Mouse (Mus musculus) liver, postnatal 0 days (tissue): ENCODE measurements around the gene Rab31. TPM values are rescaled to one million over a fixed set of nuclear protein-coding genes. Genes with fewer than 3 reads are reported as not detected.

Experiments used
- ATAC-seq: fragments of 200-750 bp; cut with Nextera tagmentation; 2 replicates; pipeline ENCODE4 v1.8.0; 2017; ENCODE audit warnings: mild to moderate bottlenecking, moderate library complexity
- DNase-seq: peaks from one replicate; pipeline ENCODE4 v3.0.0-alpha.2; 2016
- H3K27ac ChIP-seq: fragments of 300-500 bp; sonication (generic); 2 replicates; pipeline ENCODE4 v1.5.1; 2014; ENCODE audit warnings: antibody characterized with exemption, moderate library complexity, mild to moderate bottlenecking, low read depth
- H3K27me3 ChIP-seq: fragments of 300-500 bp; sonication (generic); 2 replicates; pipeline ENCODE4 v1.6.1; 2014; ENCODE audit warnings: low read length, control low read depth, mixed read lengths; ENCODE audit not compliant: insufficient read depth
- H3K36me3 ChIP-seq: fragments of 300-500 bp; sonication (generic); replicated peaks from 2 replicates; pipeline ENCODE4 v1.6.1; 2014; ENCODE audit warnings: mild to moderate bottlenecking, control low read depth, low read length, moderate library complexity, mixed read lengths; ENCODE audit not compliant: insufficient read depth
- H3K4me1 ChIP-seq: fragments of 300-500 bp; sonication (generic); 2 replicates; pipeline ENCODE4 v1.6.1; 2014; ENCODE audit warnings: antibody characterized with exemption, mild to moderate bottlenecking, control low read depth; ENCODE audit not compliant: insufficient read depth
- H3K4me2 ChIP-seq: fragments of 300-500 bp; sonication (generic); 2 replicates; pipeline ENCODE4 v1.6.1; 2014; ENCODE audit warnings: low read depth, mild to moderate bottlenecking, low read length, moderate library complexity, mixed read lengths
- H3K4me3 ChIP-seq: fragments of 300-500 bp; sonication (generic); 2 replicates; pipeline ENCODE4 v1.5.1; 2014; ENCODE audit warnings: low read depth, low read length
- H3K9ac ChIP-seq: fragments of 300-500 bp; sonication (generic); replicated peaks from 2 replicates; pipeline ENCODE4 v1.6.1; 2014; ENCODE audit warnings: mild to moderate bottlenecking, moderate library complexity
- H3K9me3 ChIP-seq: fragments of 300-500 bp; sonication (generic); 2 replicates; pipeline ENCODE4 v1.6.1; 2016; ENCODE audit warnings: mild to moderate bottlenecking, control low read depth, low read length, mixed read lengths
- CTCF ChIP-seq: sonication (generic); IDR thresholded peaks from 2 replicates; pipeline ENCODE4 v1.5.1; 2016; ENCODE audit warnings: antibody characterized with exemption, low read depth
- EP300 ChIP-seq: IDR thresholded peaks from 2 replicates; pipeline ENCODE4 v1.6.1; 2016; ENCODE audit warnings: antibody characterized with exemption, low read depth, mild to moderate bottlenecking
- WGBS: fragments of 180-500 bp; shearing (Covaris S2); extraction: QIAGEN DNeasy Blood & Tissue Kit; methylation state at CpG from one replicate; pipeline ENCODE4 v1.1.7; 2014; ENCODE audit not compliant: insufficient replicate concordance; 5-methylcytosine and 5-hydroxymethylcytosine counted together
- polyA plus RNA-seq: library from polyadenylated mRNA; unstranded; fragments of >200 nt; fragmentation: Nextera tagmentation; extraction: Ambion mirVana; gene quantifications from 2 replicates; pipeline ENCODE4 v1.2.1, GENCODE M21; 2015

The Rab31 gene
- polyA plus RNA-seq, 1 experiment from 2014 or later: 7.2 TPM

DNA sequence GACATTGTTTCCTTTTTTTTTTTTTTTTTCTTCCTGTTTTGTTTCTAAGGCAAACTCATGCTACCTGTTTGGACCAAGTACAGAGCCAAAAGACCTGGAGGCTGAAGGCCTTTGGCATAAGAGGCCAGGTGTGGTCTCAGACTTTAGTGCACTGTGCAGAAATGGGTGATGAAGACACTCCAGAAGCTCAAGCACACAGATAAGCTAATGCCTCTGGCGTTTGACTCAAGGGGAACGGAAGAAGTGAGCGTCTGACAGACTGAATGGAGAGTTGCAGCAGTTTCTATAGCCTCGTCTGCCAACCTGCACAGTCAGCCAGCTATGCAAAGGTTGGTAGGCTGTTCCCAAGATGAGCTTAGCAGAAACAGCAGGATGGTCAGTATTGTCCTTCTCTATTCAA, 116.9 kb downstream of the Rab31 start:
- Histone ChIP-seq H3K36me3 (no peaks in the 10 kb centered on the region), H3K4me3 (no peak overlapping the region), H3K27ac (no peak overlapping the region), H3K4me2 (no peak overlapping the region), H3K4me1 (peaks cover 13% of the 10 kb centered on the region), H3K9ac (no peak overlapping the region), H3K27me3 (no peaks in the 10 kb centered on the region), H3K9me3 (no peaks in the 10 kb centered on the region)
- ATAC-seq (no peak), DNase-seq (no peak)
- no peak for TF ChIP-seq EP300
- TF ChIP-seq CTCF: no peak
- WGBS: 64% methylated on average over 4 of the region's 4 CpGs

DNA sequence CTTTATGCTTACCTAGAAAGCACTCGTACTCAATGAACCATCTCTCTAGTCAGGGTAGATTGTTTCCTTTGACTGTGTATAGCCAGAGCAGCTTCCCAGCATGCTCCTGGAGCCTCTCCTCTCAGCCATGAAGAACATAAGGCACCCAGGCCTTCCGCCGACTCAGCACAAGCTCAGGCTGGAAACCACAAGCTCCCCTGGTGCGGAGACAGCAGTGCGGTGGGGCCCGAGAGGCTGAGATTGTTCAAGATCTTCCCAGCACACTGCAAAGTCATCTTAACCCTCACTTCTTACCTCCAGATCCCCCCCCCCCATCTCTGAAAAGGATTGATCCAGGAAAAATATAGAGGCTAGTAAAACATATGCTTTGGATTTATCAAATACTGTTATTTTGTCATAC, 122.0 kb downstream of the Rab31 start:
- DNase-seq (no peak), ATAC-seq (no peak)
- Histone ChIP-seq H3K4me3 (no peak overlapping the region), H3K27me3 (no peaks in the 10 kb centered on the region), H3K9me3 (no peaks in the 10 kb centered on the region), H3K27ac (no peak overlapping the region), H3K4me1 (0 out of 2 replicates have a peak, but pooled peaks cover under 1% of the 10 kb centered on the region), H3K4me2 (no peak overlapping the region), H3K9ac (no peak overlapping the region), H3K36me3 (no peaks in the 10 kb centered on the region)
- 49% methylated on average over 6 of the region's 6 CpGs for WGBS
- TF ChIP-seq EP300: no peak
- TF ChIP-seq CTCF: no peak

DNA sequence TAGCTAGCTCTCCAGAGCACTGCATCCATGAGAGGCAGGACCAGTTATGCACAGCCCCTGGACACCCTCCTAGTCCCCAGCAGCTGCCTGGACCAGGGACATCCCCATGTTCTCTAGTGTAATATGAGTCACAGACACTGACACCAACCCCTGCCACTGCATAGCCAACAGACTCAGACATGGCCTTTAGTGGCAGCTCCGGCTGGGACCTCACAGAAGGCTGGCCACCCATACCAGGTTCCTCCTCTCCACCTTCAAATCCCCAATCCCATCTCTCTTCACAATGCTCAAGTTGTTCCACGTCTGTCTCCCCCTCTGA, 123.4 kb downstream of the Rab31 start:
- no peak overlapping the region for H3K9ac ChIP-seq
- H3K4me2 ChIP-seq: no peak overlapping the region
- WGBS: 84% methylated on average over 2 of the region's 2 CpGs
- H3K9me3 ChIP-seq: no peaks in the 10 kb centered on the region
- no peaks in the 10 kb centered on the region for H3K4me1 ChIP-seq
- TF ChIP-seq EP300: no peak
- TF ChIP-seq CTCF: no peak
- H3K27me3 ChIP-seq: no peaks in the 10 kb centered on the region
- H3K4me3 ChIP-seq: no peak overlapping the region
- ATAC-seq: no peak
- no peak for DNase-seq
- H3K27ac ChIP-seq: no peak overlapping the region
- no peaks in the 10 kb centered on the region for H3K36me3 ChIP-seq

- TF ChIP-seq CTCF: no peak
- no peak for TF ChIP-seq EP300
- Histone ChIP-seq H3K4me2 (no peak overlapping the region), H3K4me1 (no peaks in the 10 kb centered on the region), H3K36me3 (no peaks in the 10 kb centered on the region), H3K9ac (no peak overlapping the region), H3K9me3 (no peaks in the 10 kb centered on the region), H3K27ac (no peak overlapping the region), H3K27me3 (no peaks in the 10 kb centered on the region), H3K4me3 (no peak overlapping the region)
- 78% methylated on average over 9 of the region's 9 CpGs for WGBS
- ATAC-seq (no peak), DNase-seq (no peak)
Measured at GRCm38 (mm10) chr17:65648371-65649174, 124.0 kb downstream of the Rab31 start.

GRCm38 (mm10) chr17:65647961-65648360, 124.6 kb downstream of the Rab31 start:
- H3K36me3 ChIP-seq: no peaks in the 10 kb centered on the region
- TF ChIP-seq CTCF (no peak), EP300 (no peak)
- ATAC-seq: no peak
- 0 out of 2 replicates have a peak, but pooled peaks cover 4% of the 10 kb centered on the region for H3K4me1 ChIP-seq
- H3K27me3 ChIP-seq: no peaks in the 10 kb centered on the region
- H3K9me3 ChIP-seq: no peaks in the 10 kb centered on the region
- H3K9ac ChIP-seq: no peak overlapping the region
- no peak overlapping the region for H3K4me3 ChIP-seq
- 49% methylated on average over 5 of the region's 5 CpGs for WGBS
- DNase-seq: no peak
- no peak overlapping the region for H3K27ac ChIP-seq
- H3K4me2 ChIP-seq: no peak overlapping the region

DNA sequence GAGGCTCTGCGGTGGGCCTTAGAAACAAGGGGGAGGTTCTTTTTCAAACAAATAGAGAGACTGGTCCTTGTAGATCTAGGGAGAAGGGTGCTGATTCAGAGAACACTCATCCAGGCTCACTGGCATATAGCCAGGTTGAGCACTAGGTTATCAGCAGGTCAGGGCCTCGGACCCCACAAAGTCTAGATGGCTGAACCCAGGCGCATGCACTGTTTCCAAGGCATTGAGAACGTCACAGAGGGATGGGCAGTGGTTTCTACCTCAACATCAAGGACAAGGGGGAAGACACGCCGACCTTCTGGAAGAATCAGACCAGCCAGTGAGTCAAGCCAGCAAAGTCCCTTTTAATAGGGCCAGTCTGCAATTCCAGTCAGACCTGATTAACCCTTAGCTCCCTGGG, 125.3 kb downstream of the Rab31 start:
- H3K4me3 ChIP-seq: no peak overlapping the region
- no peak overlapping the region for H3K9ac ChIP-seq
- H3K27me3 ChIP-seq: no peaks in the 10 kb centered on the region
- H3K27ac ChIP-seq: no peak overlapping the region
- DNase-seq (no peak), ATAC-seq (no peak)
- no peak for TF ChIP-seq CTCF
- TF ChIP-seq EP300: no peak
- no peaks in the 10 kb centered on the region for H3K9me3 ChIP-seq
- H3K4me1 ChIP-seq: 0 out of 2 replicates have a peak, but pooled peaks cover 4% of the 10 kb centered on the region
- H3K4me2 ChIP-seq: no peak overlapping the region
- no peaks in the 10 kb centered on the region for H3K36me3 ChIP-seq
- WGBS: 61% methylated on average over 6 of the region's 6 CpGs

DNA sequence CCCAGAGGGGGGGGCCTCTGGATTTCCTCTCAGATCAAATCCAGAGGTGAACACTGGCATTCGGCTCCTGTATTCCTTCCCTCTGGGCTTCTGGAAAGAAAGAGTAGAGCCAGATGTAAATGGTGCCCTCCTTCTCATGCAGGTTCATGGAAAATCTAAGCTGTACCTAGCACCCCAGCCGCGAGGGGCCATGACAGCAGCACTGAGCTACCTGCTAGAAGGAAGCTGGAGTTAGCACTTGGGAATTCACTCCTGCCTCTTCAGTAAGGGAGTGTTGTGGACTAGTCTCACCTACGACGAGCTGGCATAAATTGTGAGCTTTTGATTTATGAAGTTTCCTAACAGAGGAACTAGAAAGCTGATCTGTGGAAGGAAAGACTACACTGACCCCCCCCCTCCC, 129.0 kb downstream of the Rab31 start:
- Histone ChIP-seq H3K9me3 (no peaks in the 10 kb centered on the region), H3K4me3 (no peak overlapping the region), H3K36me3 (no peaks in the 10 kb centered on the region), H3K4me1 (0 out of 2 replicates have a peak, but pooled peaks cover 4% of the 10 kb centered on the region), H3K27ac (no peak overlapping the region), H3K9ac (no peak overlapping the region), H3K27me3 (no peaks in the 10 kb centered on the region), H3K4me2 (no peak overlapping the region)
- WGBS: 66% methylated on average over 5 of the region's 5 CpGs
- DNase-seq (no peak), ATAC-seq (no peak)
- TF ChIP-seq EP300 (no peak), CTCF (no peak)
